Mouse (Mus musculus) cerebellum, adult 2 months (tissue): ENCODE results near the gene Yjefn3.

Experiments used
- CTCF ChIP-seq: fragments of 200-500 bp; IDR thresholded peaks from 2 replicates; pipeline ENCODE4 v1.5.1; 2011; ENCODE audit warnings: low read depth, mild to moderate bottlenecking, control low read depth, low read length, moderate library complexity, borderline replicate concordance; ENCODE audit not compliant: insufficient read depth
- POLR2A ChIP-seq: fragments of 200-500 bp; IDR thresholded peaks from 2 replicates; pipeline ENCODE4 v1.6.1; 2011; ENCODE audit warnings: low read length, control low read depth, borderline replicate concordance; ENCODE audit not compliant: insufficient read depth

- TF ChIP-seq CTCF: peak; percentile 58
- no peak for TF ChIP-seq POLR2A
These were observed 11.7 kb downstream of the Yjefn3 start for GRCm38 (mm10) chr8:69890813-69891241.
